Mouse (Mus musculus) C2C12 (cell line): ENCODE data around the gene Als2cl.

Experiments
- CTCF ChIP-seq: IDR thresholded peaks from one replicate; pipeline ENCODE4 v1.5.1; 2011; ENCODE audit not compliant: control insufficient read depth, insufficient read depth, insufficient read length
- MAX ChIP-seq: IDR thresholded peaks from one replicate; pipeline ENCODE4 v1.6.1; 2011; ENCODE audit warnings: mild to moderate bottlenecking, control low read depth
- MYOD1 ChIP-seq: IDR thresholded peaks from one replicate; pipeline ENCODE4 v1.6.1; 2011; ENCODE audit warnings: low read depth; ENCODE audit not compliant: control insufficient read depth, insufficient read length
- MYOG ChIP-seq: IDR thresholded peaks from one replicate; pipeline ENCODE4 v1.6.1; 2011; ENCODE audit not compliant: control insufficient read depth, insufficient read length; ENCODE audit errors: extremely low read depth

DNA sequence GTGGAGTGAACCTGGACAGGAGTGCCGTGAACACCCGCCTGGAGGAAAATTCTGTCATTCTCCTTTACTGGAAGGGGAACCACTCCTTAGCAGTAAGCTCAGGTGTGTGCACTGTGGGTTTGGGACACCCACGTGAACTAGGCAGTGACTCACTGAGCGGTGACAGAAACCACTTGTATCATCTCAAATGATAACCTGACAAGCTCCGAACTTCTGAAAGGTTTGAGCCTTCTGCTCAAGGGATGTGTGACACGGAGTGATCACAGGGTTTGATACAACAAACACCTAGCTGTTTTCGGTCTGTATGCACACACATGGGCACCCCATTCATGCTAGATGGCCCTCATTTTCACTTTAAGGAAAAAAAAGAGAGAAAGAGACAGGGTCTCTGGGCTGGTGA is 37.1 kb downstream of the Als2cl start, which contains the start of gene Fam240a:
- TF ChIP-seq CTCF, result no peak
- TF ChIP-seq MYOD1, result no peak
- TF ChIP-seq MAX, result no peak
- no peak for TF ChIP-seq MYOG
